Comparison of ENCODE assay signal across 18 mouse cellular contexts in the genomic region with DNA sequence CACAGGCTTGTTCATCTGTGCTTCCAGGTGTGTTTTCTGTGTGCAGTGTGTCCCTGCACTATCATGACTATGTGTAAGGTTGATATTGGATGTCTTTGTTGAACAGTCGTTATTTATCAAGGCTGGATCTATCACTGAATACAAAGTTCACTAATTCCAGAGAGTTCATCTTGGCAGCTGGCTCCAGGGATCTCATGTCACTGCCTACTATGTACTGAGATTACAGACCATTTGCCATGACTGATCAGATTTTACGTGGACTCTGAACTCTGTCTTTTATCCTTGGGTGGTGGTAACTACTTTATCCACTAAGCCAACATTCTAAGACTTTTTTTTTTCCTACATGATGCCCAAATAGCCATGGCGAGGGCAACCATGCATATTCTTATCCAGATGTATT.
DNase-seq lines count a peak whose midpoint lies in the region; ATAC-seq and TF ChIP-seq lines count a peak whose summit lies in the region.
"Had no signal": no experiment of that assay in that cellular context is flagged by ENCODE, and none has a peak within 500 bp of the region (broad histone marks: within the 10 kb centered on the region; RNA-seq: fewer than 3 reads in every experiment).

No protein-coding gene starts in this region.

- H3K4me2 ChIP-seq in intestine, postnatal 0 days (replicated peaks; ENCODE audit: low read depth) = no peak overlapping the region
- no peak overlapping the region for H3K4me2 ChIP-seq in intestine, embryonic 16.5 days (ENCODE audit: low read depth, low read length)
- no peak overlapping the region for H3K4me2 ChIP-seq in liver, postnatal 0 days (ENCODE audit: low read depth, low read length)

- no peaks in the 10 kb centered on the region for H3K9me3 ChIP-seq in intestine, postnatal 0 days (ENCODE audit: control insufficient read depth)
- H3K9me3 ChIP-seq in intestine, embryonic 16.5 days (ENCODE audit: control insufficient read depth, low read length) = no peaks in the 10 kb centered on the region
- no peaks in the 10 kb centered on the region for H3K9me3 ChIP-seq in liver, postnatal 0 days (ENCODE audit: low read length)

- no peaks in the 10 kb centered on the region for H3K27me3 ChIP-seq in intestine, postnatal 0 days (replicated peaks; ENCODE audit: control insufficient read depth, insufficient read depth, low read length)
- no peaks in the 10 kb centered on the region for H3K27me3 ChIP-seq in intestine, embryonic 16.5 days (replicated peaks; ENCODE audit: control insufficient read depth, insufficient read depth, low read length)
- H3K27me3 ChIP-seq in liver, adult 2 months (ENCODE audit: control insufficient read depth, insufficient read depth, low read length) = no peaks in the 10 kb centered on the region
- no peaks in the 10 kb centered on the region for H3K27me3 ChIP-seq in liver, postnatal 0 days (ENCODE audit: insufficient read depth, low read length)
- H3K27me3 ChIP-seq: CH12.LX had no signal

- peak; percentile 88 for DNase-seq in liver, adult 2 months (ENCODE audit: extremely low read depth, low read depth, low spot score)
- DNase-seq in liver, postnatal 0 days = no peak
- DNase-seq: adrenal gland, adult 2 months; adrenal gland, adult 8-10 months; adrenal gland, postnatal 10 days; adrenal gland, postnatal 14 days; adrenal gland, postnatal 25 days; B cell, adult 2 months; cerebellum, adult 11 months; cerebellum, adult 11-12 months; cerebellum, adult 18-20 months had no signal

- H3K36me3 ChIP-seq in intestine, postnatal 0 days (ENCODE audit: control insufficient read depth, insufficient read depth) = no peaks in the 10 kb centered on the region
- no peaks in the 10 kb centered on the region for H3K36me3 ChIP-seq in intestine, embryonic 16.5 days (ENCODE audit: control insufficient read depth, insufficient read depth, low read length)
- H3K36me3 ChIP-seq in liver, adult 2 months (ENCODE audit: control insufficient read depth, insufficient read depth, low read length) = no peaks in the 10 kb centered on the region
- H3K36me3 ChIP-seq in liver, postnatal 0 days (replicated peaks; ENCODE audit: insufficient read depth, low read length) = no peaks in the 10 kb centered on the region
- H3K36me3 ChIP-seq: G1E had no signal

- peak; percentile 63; the same call in 1 of the 2 replicates for ATAC-seq in intestine, postnatal 0 days
- ATAC-seq in intestine, embryonic 16.5 days = no peak
- ATAC-seq in liver, postnatal 0 days = no peak
- ATAC-seq: activated CD4-positive, CD25-positive, alpha-beta regulatory T cell, adult 4 months; CD4-positive, CD25-positive, alpha-beta regulatory T cell, adult 4 months; Patski had no signal

- no peak for TF ChIP-seq POLR2A in liver, adult 2 months (IDR thresholded peaks at IDR 0.05; ENCODE audit: extremely low read depth, insufficient read depth, low read length)

- no peaks in the 10 kb centered on the region for H3K79me2 ChIP-seq in liver, adult 2 months (ENCODE audit: control insufficient read depth, insufficient read depth, low read length)

- no peak for TF ChIP-seq EP300 in liver, postnatal 0 days (IDR thresholded peaks at IDR 0.05; ENCODE audit: low read depth)

- no peak overlapping the region for H3K9ac ChIP-seq in intestine, postnatal 0 days (ENCODE audit: low read depth, low read length)
- H3K9ac ChIP-seq in intestine, embryonic 16.5 days (ENCODE audit: low read depth, low read length) = no peak overlapping the region
- H3K9ac ChIP-seq in liver, adult 2 months (ENCODE audit: low read depth, low read length) = no peak overlapping the region
- no peak overlapping the region for H3K9ac ChIP-seq in liver, postnatal 0 days (replicated peaks)

- TF ChIP-seq CTCF in intestine, postnatal 0 days (IDR thresholded peaks at IDR 0.05; ENCODE audit: low read depth) = no peak
- no peak for TF ChIP-seq CTCF in liver, adult 2 months (IDR thresholded peaks at IDR 0.05; ENCODE audit: low read depth, low read length)
- TF ChIP-seq CTCF in liver, postnatal 0 days (IDR thresholded peaks at IDR 0.05; ENCODE audit: low read depth) = no peak

- no peak overlapping the region for H3K27ac ChIP-seq in intestine, postnatal 0 days (ENCODE audit: low read depth, low read length)
- no peak overlapping the region for H3K27ac ChIP-seq in intestine, embryonic 16.5 days (ENCODE audit: low read length)
- H3K27ac ChIP-seq in liver, adult 2 months (replicated peaks; ENCODE audit: insufficient read depth, low read depth, low read length) = no peak overlapping the region
- no peak overlapping the region for H3K27ac ChIP-seq in liver, postnatal 0 days (ENCODE audit: low read depth)

- WGBS in intestine, postnatal 0 days = 57% methylated on average over 3 of the region's 3 CpGs
- WGBS in intestine, embryonic 16.5 days = 67% methylated on average over 3 of the region's 3 CpGs
- 24% methylated on average over 3 of the region's 3 CpGs for WGBS in liver, adult 2 months
- 57% methylated on average over 3 of the region's 3 CpGs for WGBS in liver, postnatal 0 days (ENCODE audit: insufficient replicate concordance)

- no peak overlapping the region for H3K4me3 ChIP-seq in intestine, postnatal 0 days (ENCODE audit: low read depth, low read length)
- no peak overlapping the region for H3K4me3 ChIP-seq in intestine, embryonic 16.5 days (ENCODE audit: low read length)
- H3K4me3 ChIP-seq in liver, adult 2 months (ENCODE audit: insufficient read depth, low read depth, low read length) = no peak overlapping the region
- no peak overlapping the region for H3K4me3 ChIP-seq in liver, postnatal 0 days (ENCODE audit: low read depth, low read length)

- no peaks in the 10 kb centered on the region for H3K4me1 ChIP-seq in intestine, postnatal 0 days (replicated peaks; ENCODE audit: control insufficient read depth, insufficient read depth, low read length)
- H3K4me1 ChIP-seq in intestine, embryonic 16.5 days (ENCODE audit: control insufficient read depth, insufficient read depth, low read length) = no peaks in the 10 kb centered on the region
- H3K4me1 ChIP-seq in liver, adult 2 months (ENCODE audit: control insufficient read depth, insufficient read depth, low read length) = peaks cover 5% of the 10 kb centered on the region; the same call in 1 of the 2 replicates
- no peaks in the 10 kb centered on the region for H3K4me1 ChIP-seq in liver, postnatal 0 days (ENCODE audit: insufficient read depth)
